Mouse (Mus musculus): ENCODE measurements at regions not wholly inside any gene's neighbourhood (a gene's known extent, or its start where the extent isn't known, plus 50 kb on each side); places are given as distances from the start of the nearest gene placed in this dataset.

DNA sequence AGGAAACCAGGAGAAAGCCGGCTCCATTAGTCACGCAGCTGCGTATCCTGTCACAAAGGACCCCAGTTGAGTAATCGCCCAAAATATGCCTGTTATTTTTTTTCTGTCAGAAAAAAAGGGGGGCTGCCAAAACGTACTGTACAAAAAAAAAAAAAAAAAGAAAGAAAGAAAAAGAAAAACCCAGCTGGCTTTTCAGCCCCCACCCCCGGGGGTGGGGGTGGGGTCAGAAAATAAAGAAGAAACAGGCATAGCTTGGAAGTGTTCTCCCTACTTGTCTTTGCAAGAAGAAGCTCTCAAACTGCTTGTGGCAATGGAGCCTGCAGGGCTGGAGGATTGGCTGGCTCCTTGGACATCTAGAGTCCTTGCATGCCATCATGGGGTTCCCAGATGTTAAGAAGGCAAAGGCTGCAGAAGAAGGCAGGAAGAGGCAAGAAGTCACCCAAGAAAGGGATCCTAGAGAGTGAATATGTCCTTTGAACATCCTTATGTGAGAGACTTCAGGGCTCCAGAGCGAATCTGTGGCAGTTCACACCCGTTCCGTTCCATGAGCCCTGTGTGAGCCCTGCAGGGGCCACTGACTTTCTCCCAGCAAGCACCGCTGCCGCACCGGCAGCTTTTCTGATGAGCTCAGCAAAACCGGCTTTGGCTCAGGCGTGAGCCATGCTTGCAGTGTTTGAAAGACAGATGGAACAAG lies 98.8 kb downstream of the Zfp36l1 start:
- H3K9ac ChIP-seq, result peak overlapping the region; percentile 14; the same call in 1 of the 2 replicates
- no peaks in the 10 kb centered on the region for H3K36me3 ChIP-seq
- no peak overlapping the region for H3K4me3 ChIP-seq (replicated peaks)
- WGBS, result 22% methylated on average over 14 of the region's 14 CpGs
- peak overlapping the region; percentile 88 for H3K27ac ChIP-seq
- H3K9me3 ChIP-seq, result no peaks in the 10 kb centered on the region
- no peaks in the 10 kb centered on the region for H3K27me3 ChIP-seq (replicated peaks)
- ATAC-seq, result peak; percentile 38
- peak overlapping the region; percentile 37 for H3K4me2 ChIP-seq (replicated peaks)
- peaks cover 11% of the 10 kb centered on the region for H3K4me1 ChIP-seq (replicated peaks)

DNA sequence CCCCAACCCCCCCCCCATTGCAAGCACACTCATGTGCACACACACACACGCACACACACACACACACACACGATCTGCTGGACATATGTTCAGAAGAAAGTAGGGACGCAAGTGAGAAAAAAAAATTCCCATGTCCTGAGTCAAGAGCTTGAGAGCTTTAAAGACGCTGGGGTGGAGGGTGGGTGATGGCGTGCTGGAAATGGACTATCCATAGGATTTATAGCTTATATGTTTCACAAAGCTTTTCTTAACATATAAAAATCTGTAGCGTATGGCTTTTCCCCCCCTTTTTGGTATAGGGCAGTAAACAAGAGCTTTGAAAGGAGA lies 99.3 kb downstream of the Zfp36l1 start:
- H3K9ac ChIP-seq, result no peak overlapping the region
- peak overlapping the region; percentile 66; the same call in 1 of the 2 replicates for H3K27ac ChIP-seq
- 48% methylated on average over 6 of the region's 6 CpGs for WGBS
- no peaks in the 10 kb centered on the region for H3K27me3 ChIP-seq (replicated peaks)
- peak overlapping the region; percentile 37 for H3K4me2 ChIP-seq (replicated peaks)
- peak; percentile 21 for ATAC-seq
- H3K4me1 ChIP-seq (replicated peaks), result peaks cover 11% of the 10 kb centered on the region
- H3K4me3 ChIP-seq (replicated peaks), result no peak overlapping the region
- H3K36me3 ChIP-seq, result no peaks in the 10 kb centered on the region
- no peaks in the 10 kb centered on the region for H3K9me3 ChIP-seq

DNA sequence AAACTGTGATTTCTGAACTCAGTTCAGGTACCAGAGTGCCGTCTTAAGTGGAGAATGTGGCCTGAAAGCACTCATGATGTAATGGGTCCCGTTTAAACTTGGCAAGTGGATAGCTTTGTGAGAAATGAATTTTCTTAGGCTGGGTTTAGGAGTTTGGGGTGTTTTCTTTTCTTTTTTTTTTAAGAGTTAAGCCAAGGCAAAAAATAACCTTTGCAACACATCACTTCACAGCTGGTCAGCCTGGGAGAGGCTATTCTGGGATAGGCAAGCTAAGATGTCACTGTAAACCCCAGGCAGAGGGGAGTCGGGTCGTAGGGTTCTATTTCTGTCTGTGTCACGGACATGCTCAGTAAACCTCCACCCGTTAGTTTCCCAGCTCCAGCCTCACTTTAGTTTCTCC lies 100.9 kb downstream of the Zfp36l1 start:
- no peak overlapping the region for H3K4me3 ChIP-seq (replicated peaks)
- no peaks in the 10 kb centered on the region for H3K27me3 ChIP-seq (replicated peaks)
- H3K4me1 ChIP-seq (replicated peaks), result peaks cover 11% of the 10 kb centered on the region
- H3K36me3 ChIP-seq, result no peaks in the 10 kb centered on the region
- H3K4me2 ChIP-seq (replicated peaks), result no peak overlapping the region
- no peaks in the 10 kb centered on the region for H3K9me3 ChIP-seq
- no peak overlapping the region for H3K9ac ChIP-seq
- ATAC-seq, result no peak
- 76% methylated on average over 6 of the region's 6 CpGs for WGBS
- H3K27ac ChIP-seq, result no peak overlapping the region

DNA sequence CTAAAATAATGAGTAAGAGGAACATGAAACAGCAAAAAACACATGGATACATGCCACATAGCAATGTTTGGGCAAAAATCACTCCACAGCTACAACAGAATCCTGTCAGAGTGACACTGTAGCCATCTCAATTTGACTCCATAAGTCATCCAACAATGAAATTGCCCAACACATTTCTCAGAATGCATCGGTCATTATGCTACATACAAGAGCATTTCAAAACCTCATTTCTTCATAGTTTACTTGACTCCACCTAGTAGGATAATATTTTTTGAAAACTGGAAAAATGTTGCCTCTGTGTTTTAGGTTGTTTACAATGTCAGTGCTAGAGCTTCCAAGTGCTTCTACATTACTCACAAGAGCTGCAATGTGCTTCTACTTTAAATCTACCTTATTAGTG lies 101.9 kb downstream of the Zfp36l1 start:
- H3K4me2 ChIP-seq (replicated peaks), result no peak overlapping the region
- H3K4me3 ChIP-seq (replicated peaks), result no peak overlapping the region
- H3K9ac ChIP-seq, result no peak overlapping the region
- H3K9me3 ChIP-seq, result no peaks in the 10 kb centered on the region
- ATAC-seq, result no peak
- 86% methylated on average over 1 of the region's 1 CpGs for WGBS
- H3K27me3 ChIP-seq (replicated peaks), result no peaks in the 10 kb centered on the region
- H3K27ac ChIP-seq, result no peak overlapping the region
- H3K4me1 ChIP-seq (replicated peaks), result peaks cover 11% of the 10 kb centered on the region
- no peaks in the 10 kb centered on the region for H3K36me3 ChIP-seq

DNA sequence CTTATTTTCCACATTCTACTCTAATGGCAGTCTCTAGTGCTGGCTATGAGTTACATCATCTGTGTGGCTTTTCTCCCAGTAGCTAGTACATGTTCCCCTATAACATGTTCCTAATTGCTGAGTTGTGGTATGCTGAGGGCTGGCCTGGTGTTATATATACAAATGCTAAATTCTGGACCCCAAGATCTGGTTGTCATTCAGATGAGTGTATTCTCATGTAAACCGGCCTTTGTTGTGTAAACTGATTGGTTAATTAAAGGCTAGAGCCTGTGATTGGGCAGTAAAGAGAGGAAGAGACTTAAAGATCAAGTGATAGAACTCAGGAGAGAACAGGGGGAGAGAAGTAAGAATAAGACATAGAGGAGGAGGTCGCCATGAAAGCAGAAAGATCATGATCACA lies 102.6 kb downstream of the Zfp36l1 start:
- ATAC-seq, result no peak
- Histone ChIP-seq H3K4me3 (replicated peaks) (no peak overlapping the region), H3K4me1 (replicated peaks) (peaks cover 11% of the 10 kb centered on the region), H3K9me3 (no peaks in the 10 kb centered on the region), H3K9ac (no peak overlapping the region), H3K4me2 (replicated peaks) (no peak overlapping the region), H3K36me3 (no peaks in the 10 kb centered on the region), H3K27me3 (replicated peaks) (no peaks in the 10 kb centered on the region), H3K27ac (no peak overlapping the region)
- 53% methylated on average over 2 of the region's 2 CpGs for WGBS

DNA sequence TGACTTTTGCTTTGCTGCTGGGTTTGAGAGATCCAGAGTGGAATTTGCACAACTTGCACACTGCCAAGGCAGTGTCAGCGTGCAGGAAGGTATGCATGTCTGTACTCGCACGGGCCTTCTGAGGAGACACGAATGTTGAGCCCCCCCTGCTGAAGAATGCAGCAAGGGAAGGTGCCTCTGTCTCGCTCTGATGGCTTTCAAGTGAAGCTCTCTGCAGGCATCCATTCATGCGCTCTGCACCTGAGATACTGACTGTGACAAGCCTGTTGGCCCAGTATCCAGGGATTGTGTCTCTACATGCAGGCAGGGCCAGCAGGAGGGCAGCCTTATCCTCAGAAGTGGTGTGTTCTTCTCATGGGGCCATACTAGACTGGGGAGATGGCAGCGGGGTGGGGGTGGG lies 105.0 kb downstream of the Zfp36l1 start:
- H3K9ac ChIP-seq, result no peak overlapping the region
- no peaks in the 10 kb centered on the region for H3K36me3 ChIP-seq
- WGBS, result 65% methylated on average over 7 of the region's 7 CpGs
- ATAC-seq, result no peak
- H3K4me3 ChIP-seq (replicated peaks), result no peak overlapping the region
- peaks cover 1% of the 10 kb centered on the region; the same call in 1 of the 2 replicates for H3K4me1 ChIP-seq (replicated peaks)
- no peaks in the 10 kb centered on the region for H3K27me3 ChIP-seq (replicated peaks)
- no peak overlapping the region for H3K27ac ChIP-seq
- no peaks in the 10 kb centered on the region for H3K9me3 ChIP-seq
- H3K4me2 ChIP-seq (replicated peaks), result no peak overlapping the region

DNA sequence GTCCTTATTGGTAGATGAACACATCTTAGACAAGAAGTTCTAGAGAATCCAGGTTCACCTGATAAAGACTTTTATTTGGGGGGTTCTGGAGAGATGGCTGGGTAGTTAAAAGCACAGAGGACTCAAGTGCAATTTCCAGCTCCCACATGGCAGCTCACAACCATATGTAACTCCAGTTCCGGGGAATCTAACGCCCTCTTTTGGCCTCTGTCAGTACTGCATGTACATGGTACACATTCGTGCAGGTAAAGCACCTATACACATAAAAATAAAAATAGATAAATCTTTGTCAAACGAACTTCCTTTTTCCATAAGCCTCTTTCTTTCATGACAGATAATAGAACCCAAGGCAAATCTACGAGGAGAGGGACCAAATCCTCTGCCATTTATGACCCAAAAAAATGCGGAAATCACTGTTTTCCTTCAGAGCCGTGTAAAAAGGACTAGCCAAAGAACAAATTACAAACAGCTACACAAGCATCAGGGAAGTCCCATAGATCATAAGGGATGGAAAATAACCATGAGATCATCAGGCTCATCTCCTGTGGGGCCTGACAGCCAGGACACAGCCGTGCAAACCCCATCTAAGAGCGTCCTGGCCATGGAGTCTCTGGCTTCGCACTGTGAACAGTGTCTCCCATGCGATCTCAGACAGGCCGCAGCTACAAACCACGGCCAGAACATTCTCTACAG lies 107.4 kb downstream of the Zfp36l1 start:
- Histone ChIP-seq H3K9me3 (no peaks in the 10 kb centered on the region), H3K4me1 (replicated peaks) (peaks cover 15% of the 10 kb centered on the region), H3K4me3 (replicated peaks) (no peak overlapping the region), H3K9ac (no peak overlapping the region), H3K27ac (no peak overlapping the region), H3K27me3 (replicated peaks) (no peaks in the 10 kb centered on the region), H3K4me2 (replicated peaks) (no peak overlapping the region), H3K36me3 (no peaks in the 10 kb centered on the region)
- 74% methylated on average over 13 of the region's 13 CpGs for WGBS
- ATAC-seq, result no peak

DNA sequence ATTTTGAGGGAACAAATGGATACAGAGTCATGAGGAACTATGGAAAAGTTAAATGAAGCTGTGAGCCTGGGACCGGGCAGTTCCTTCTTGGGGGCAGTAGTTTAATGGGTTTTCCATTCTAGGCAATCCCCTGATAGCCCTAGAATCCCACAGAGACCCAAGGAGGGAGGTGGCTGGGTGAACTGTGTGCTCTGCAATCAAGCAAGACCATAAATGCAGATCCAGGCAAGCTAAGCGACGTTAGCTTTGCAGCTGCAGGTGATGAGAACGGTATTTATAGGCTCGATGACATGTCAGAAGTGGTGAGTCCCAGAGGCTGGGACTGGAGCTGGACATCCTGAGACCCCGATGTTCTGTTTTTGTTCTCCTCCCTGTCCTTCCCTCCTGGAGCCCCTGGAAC lies 108.2 kb downstream of the Zfp36l1 start:
- Histone ChIP-seq H3K27me3 (replicated peaks) (no peaks in the 10 kb centered on the region), H3K27ac (no peak overlapping the region), H3K4me2 (replicated peaks) (no peak overlapping the region), H3K4me1 (replicated peaks) (peaks cover 15% of the 10 kb centered on the region), H3K9ac (no peak overlapping the region), H3K9me3 (no peaks in the 10 kb centered on the region), H3K4me3 (replicated peaks) (no peak overlapping the region), H3K36me3 (no peaks in the 10 kb centered on the region)
- ATAC-seq, result peak; percentile 31; the same call in 1 of the 2 replicates
- WGBS, result 51% methylated on average over 6 of the region's 6 CpGs

DNA sequence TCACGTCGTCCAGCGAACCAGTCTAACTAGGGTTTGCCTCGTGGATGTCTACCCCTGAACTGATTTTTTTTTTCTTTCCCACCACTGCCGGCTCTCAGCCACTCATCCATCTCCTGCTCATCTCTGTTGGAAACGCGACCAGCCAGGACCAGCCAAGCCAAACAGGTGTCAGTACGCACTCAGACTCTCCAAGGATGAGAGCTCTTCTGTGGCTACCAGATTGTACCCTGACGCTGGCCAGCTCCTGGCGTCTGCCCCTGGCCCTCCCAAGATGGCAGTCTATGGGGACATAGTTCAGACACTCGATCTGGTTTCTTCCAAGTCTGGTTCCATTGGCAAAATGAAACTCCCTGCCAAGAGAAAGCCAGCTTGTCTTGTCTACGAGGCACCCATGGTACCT lies 109.3 kb downstream of the Zfp36l1 start:
- no peak for ATAC-seq
- WGBS, result 86% methylated on average over 12 of the region's 12 CpGs
- Histone ChIP-seq H3K27me3 (replicated peaks) (no peaks in the 10 kb centered on the region), H3K9ac (no peak overlapping the region), H3K36me3 (no peaks in the 10 kb centered on the region), H3K27ac (no peak overlapping the region), H3K4me2 (replicated peaks) (no peak overlapping the region), H3K4me3 (replicated peaks) (no peak overlapping the region), H3K4me1 (replicated peaks) (peaks cover 19% of the 10 kb centered on the region), H3K9me3 (no peaks in the 10 kb centered on the region)

DNA sequence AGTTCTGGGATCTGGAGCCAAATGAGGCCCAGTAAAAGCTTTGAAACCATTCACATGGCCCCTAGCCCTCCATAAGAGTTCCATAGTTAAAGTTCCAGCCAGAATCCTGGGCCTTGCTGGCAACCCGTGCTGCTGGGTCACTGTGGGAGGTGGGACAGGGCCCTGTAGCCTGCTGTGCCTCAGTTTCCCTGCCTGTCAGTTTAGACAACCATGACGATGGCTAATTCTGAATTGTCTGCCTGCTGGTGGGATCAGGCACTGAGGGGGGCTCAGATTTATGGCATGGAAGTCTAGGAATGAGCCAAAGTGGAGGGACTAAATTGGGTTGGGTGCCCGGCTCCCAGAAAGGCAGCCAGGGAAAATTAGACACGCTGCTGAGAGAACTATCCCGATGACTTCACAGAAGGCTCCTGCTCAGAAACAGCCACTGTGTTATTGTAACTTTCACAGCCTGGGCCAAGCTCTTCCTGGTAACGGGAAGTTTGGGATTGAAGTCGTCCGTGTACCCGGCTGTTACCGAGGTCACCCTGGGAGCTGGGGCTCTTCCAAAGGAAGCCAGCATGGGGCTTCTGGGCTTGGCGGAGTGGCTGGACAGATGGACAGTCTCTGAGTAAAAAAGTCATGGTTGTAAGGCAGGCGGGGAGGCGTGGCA lies 110.2 kb downstream of the Zfp36l1 start:
- Histone ChIP-seq H3K9ac (no peak overlapping the region), H3K27me3 (replicated peaks) (no peaks in the 10 kb centered on the region), H3K27ac (no peak overlapping the region), H3K4me2 (replicated peaks) (no peak overlapping the region), H3K4me3 (replicated peaks) (no peak overlapping the region), H3K9me3 (no peaks in the 10 kb centered on the region), H3K4me1 (replicated peaks) (peaks cover 23% of the 10 kb centered on the region), H3K36me3 (no peaks in the 10 kb centered on the region)
- no peak for ATAC-seq
- WGBS, result 75% methylated on average over 13 of the region's 13 CpGs

DNA sequence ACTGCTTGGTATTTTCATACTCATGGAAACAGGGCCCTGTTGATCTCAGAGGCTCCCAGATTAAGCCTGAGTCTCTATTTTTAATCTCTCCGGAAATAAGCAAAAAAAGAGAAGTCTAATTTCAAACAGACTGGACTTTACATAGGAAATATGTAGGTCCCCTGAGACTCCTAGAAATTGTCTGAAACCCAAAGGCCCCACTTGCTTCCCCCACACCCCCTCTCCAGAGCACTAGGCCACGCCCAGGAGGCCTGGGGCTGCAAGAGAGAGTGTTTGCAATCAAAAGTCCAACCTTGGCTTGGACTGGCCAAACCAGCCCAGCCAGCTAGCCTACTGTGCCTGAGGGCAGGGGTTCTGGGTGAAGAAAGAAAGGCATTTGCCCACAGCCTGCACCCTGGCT lies 111.0 kb downstream of the Zfp36l1 start:
- ATAC-seq, result peak; percentile 90
- Histone ChIP-seq H3K36me3 (no peaks in the 10 kb centered on the region), H3K27ac (peak overlapping the region; percentile 49; the same call in 1 of the 2 replicates), H3K4me2 (replicated peaks) (0 out of 2 replicates have a peak overlapping the region, but pooled peaks have one; percentile 9), H3K9me3 (no peaks in the 10 kb centered on the region), H3K9ac (no peak overlapping the region), H3K4me1 (replicated peaks) (peaks cover 23% of the 10 kb centered on the region), H3K27me3 (replicated peaks) (no peaks in the 10 kb centered on the region), H3K4me3 (replicated peaks) (no peak overlapping the region)
- WGBS, result 50% methylated on average over 2 of the region's 2 CpGs

DNA sequence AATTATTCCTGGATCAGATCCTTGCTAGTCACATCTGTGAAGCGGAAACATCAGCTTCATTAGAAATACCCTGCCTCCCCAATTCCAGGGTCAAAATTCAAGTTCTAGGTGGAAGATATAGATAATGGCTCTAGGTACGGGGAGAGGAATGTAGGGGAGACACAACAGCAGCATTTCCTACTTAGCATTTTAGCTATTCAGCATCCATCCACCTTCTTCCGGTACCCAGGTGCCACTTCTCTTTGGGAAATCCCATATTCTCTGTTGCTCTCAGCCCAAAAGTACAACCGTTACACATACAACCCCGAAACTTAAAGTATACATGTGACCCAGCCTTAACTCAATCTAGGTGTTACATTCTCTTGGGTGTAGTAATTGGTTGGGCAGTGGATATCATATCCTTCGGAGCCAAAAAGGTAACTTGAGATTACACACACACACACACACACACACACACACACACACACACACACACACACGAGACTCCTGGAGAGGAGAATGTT lies 112.9 kb downstream of the Zfp36l1 start:
- 94% methylated on average over 7 of the region's 7 CpGs for WGBS

More for the DNA sequence above, 112.9 kb downstream of the Zfp36l1 start:
- Histone ChIP-seq H3K9me3 (no peaks in the 10 kb centered on the region), H3K9ac (no peak overlapping the region), H3K36me3 (no peaks in the 10 kb centered on the region), H3K4me3 (replicated peaks) (no peak overlapping the region), H3K4me1 (replicated peaks) (peaks cover 23% of the 10 kb centered on the region), H3K27ac (no peak overlapping the region), H3K27me3 (replicated peaks) (no peaks in the 10 kb centered on the region), H3K4me2 (replicated peaks) (no peak overlapping the region)
- ATAC-seq, result no peak
